Mouse (Mus musculus): ENCODE data around the gene Scd2. TPM values are rescaled to one million over a fixed set of nuclear protein-coding genes. Genes with fewer than 3 reads are reported as not detected.
A peak's percentile ranks its signal among the peaks of the same experiment; 100 is the strongest.
"Not testable (repeated sequence)": the region's sequence is repeated elsewhere in the genome, so short reads cannot be mapped to it uniquely, and the experiment has no call there.

Scd2 gene
- polyA plus RNA-seq, 1 experiment from 2014 or later = 35.6 TPM

DNA sequence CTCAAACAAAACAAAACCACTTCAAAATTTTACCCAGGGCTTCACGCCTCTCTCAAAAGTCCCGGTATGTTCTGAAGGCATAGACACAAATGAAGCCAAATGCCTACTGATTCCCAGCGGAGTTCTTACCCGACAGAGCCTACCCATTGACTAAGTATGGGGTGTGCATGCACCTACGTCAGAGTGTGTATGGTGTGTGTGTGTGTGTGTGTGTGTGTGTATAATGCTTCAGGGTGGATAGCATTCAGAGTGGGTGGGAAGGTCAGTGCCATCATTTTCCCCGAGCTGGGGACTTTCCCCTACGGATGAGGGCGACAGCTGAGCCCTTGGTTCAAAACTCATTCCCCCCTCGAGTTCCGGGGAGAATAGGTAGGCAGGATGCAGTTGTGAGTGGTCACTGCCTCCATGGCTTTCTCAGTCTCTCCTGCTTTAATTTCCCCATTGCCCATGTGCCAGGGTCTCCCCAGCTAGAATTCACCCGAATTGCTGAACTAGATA lies 44.6 kb upstream of the Scd2 start:
- Histone ChIP-seq H3K4me1 (replicated peaks; ENCODE audit: control insufficient read depth, insufficient read depth, low read length) (peaks cover 7% of the 10 kb centered on the region), H3K27ac (ENCODE audit: low read depth, low read length) (peak overlapping the region; percentile 88), H3K27me3 (replicated peaks; ENCODE audit: control insufficient read depth, insufficient read depth, low read length) (no peaks in the 10 kb centered on the region), H3K4me3 (ENCODE audit: low read depth, low read length) (no peak overlapping the region), H3K9ac (ENCODE audit: low read depth, low read length) (no peak overlapping the region), H3K9me3 (ENCODE audit: control insufficient read depth) (no peaks in the 10 kb centered on the region), H3K36me3 (ENCODE audit: control insufficient read depth, insufficient read depth) (no peaks in the 10 kb centered on the region; the same call in 1 of the 2 replicates), H3K4me2 (replicated peaks; ENCODE audit: low read depth) (peak overlapping the region; percentile 67)
- no peak for TF ChIP-seq CTCF (IDR thresholded peaks at IDR 0.05; ENCODE audit: low read depth)
- no peak for ATAC-seq
- 42% methylated on average over 11 of the region's 11 CpGs for WGBS

DNA sequence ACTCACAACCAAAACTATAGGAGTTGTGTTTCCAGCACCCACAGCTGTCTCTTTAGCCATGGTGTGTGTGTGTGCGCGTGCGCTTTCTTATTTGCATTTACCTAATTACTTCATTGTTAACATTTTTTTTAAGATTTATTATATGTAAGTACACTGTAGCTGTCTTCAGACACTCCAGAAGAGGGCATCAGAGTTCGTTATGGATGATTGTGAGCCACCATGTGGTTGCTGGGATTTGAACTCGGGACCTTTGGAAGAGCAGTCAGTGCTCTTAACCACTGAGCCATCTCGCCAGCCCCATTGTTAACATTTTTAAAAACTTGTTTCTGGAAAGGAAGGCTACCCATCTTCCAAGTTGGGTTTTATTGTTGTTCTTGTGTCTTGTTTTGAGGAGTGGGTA lies 42.3 kb upstream of the Scd2 start:
- not testable (repeated sequence) for H3K9me3 ChIP-seq (ENCODE audit: control insufficient read depth); ATAC-seq; H3K9ac ChIP-seq (ENCODE audit: low read depth, low read length); H3K27ac ChIP-seq (ENCODE audit: low read depth, low read length); H3K4me2 ChIP-seq (replicated peaks; ENCODE audit: low read depth); H3K4me3 ChIP-seq (ENCODE audit: low read depth, low read length); H3K36me3 ChIP-seq (ENCODE audit: control insufficient read depth, insufficient read depth); H3K4me1 ChIP-seq (replicated peaks; ENCODE audit: control insufficient read depth, insufficient read depth, low read length); H3K27me3 ChIP-seq (replicated peaks; ENCODE audit: control insufficient read depth, insufficient read depth, low read length)
- WGBS = 88% methylated on average over 6 of the region's 6 CpGs
- 0 out of 2 replicates have a peak, but pooled peaks have one; percentile 7 for TF ChIP-seq CTCF (IDR thresholded peaks at IDR 0.05; ENCODE audit: low read depth)

DNA sequence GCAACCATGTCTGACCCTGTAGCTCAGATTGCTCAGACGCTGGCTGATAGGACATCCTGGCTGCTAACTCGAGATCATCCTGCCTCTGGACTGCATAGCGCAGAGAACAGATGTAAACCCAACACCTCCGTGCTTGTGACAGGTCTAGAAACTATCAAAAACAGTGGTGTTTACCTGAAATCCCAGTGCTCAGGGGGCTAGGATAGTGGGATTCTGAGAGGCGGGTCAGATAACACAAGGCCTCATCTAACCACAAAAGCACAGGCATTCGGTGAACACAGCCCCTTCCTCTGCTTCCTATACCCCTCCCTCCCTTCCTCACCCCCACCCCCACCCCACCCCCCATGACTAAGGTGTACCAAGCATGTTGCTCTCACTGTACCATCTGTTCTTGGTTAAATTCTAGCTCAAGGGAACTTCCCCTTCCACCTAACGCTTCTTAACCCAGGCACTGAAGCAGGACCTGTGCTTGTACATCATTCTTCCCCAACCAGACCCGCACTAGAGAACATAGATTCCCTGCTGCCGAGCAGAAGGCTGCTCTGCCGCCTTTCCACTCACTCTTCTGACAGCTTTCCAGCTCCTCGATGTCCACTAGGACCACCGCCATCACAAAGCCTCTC lies 41.4 kb upstream of the Scd2 start:
- H3K27me3 ChIP-seq (replicated peaks; ENCODE audit: control insufficient read depth, insufficient read depth, low read length) = no peaks in the 10 kb centered on the region
- TF ChIP-seq CTCF (IDR thresholded peaks at IDR 0.05; ENCODE audit: low read depth) = no peak
- no peaks in the 10 kb centered on the region for H3K9me3 ChIP-seq (ENCODE audit: control insufficient read depth)
- H3K9ac ChIP-seq (ENCODE audit: low read depth, low read length) = no peak overlapping the region
- H3K4me1 ChIP-seq (replicated peaks; ENCODE audit: control insufficient read depth, insufficient read depth, low read length) = peaks cover 7% of the 10 kb centered on the region
- H3K4me2 ChIP-seq (replicated peaks; ENCODE audit: low read depth) = no peak overlapping the region
- 74% methylated on average over 12 of the region's 12 CpGs for WGBS
- no peak overlapping the region for H3K4me3 ChIP-seq (ENCODE audit: low read depth, low read length)
- no peak for ATAC-seq
- H3K36me3 ChIP-seq (ENCODE audit: control insufficient read depth, insufficient read depth) = no peaks in the 10 kb centered on the region; the same call in 1 of the 2 replicates
- no peak overlapping the region for H3K27ac ChIP-seq (ENCODE audit: low read depth, low read length)

DNA sequence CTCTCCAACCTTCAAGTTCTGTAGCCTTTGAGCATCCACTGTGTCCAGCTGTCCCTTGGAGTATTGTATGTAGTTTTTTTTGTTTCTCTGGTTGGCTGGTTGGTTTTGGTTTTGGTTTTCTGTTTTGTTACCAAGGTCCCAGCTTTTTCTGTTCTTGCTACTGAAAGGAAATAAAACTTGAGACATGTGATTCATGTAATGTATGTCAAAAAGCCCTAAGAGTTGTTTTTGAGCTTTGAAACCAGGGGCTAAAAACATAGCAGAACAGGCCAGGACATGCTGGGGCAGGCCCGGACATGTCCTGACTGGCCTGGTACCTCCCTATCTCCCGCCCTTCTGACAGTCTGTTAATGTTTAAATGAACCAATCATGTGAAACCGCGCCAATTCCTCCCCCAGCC lies 39.4 kb upstream of the Scd2 start:
- 85% methylated on average over 4 of the region's 4 CpGs for whole genome bisulfite sequencing
- H3K27ac ChIP-seq (ENCODE audit: low read depth, low read length); ATAC-seq: not testable (repeated sequence)

DNA sequence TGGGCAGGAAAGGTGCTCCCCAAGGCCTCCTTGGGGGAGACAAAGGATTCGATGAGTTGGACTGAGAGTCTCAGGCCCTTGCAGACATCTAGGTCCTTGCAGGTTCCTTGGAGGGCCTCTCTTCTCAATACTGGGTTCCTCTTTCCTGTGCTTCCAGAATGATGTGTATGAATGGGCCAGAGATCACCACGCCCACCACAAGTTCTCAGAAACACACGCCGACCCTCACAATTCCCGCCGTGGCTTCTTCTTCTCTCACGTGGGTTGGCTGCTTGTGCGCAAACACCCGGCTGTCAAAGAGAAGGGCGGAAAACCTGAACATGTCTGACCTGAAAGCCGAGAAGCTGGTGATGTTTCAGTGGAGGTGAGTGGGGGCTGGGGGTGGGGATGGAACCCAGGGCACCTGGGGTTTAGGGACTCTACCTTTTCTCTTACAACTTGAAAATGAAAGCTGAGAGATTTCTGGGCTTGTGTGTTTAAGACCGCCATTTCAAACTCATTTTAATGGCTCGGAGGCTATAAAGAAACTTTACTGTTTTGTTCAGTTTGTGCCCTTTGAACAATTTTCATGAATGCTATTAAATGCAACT lies 36.0 kb upstream of the Scd2 start:
- ATAC-seq = no peak
- Histone ChIP-seq H3K4me3 (ENCODE audit: low read depth, low read length) (no peak overlapping the region), H3K36me3 (ENCODE audit: control insufficient read depth, insufficient read depth) (no peaks in the 10 kb centered on the region; the same call in 1 of the 2 replicates), H3K4me2 (replicated peaks; ENCODE audit: low read depth) (no peak overlapping the region), H3K9me3 (ENCODE audit: control insufficient read depth) (no peaks in the 10 kb centered on the region), H3K9ac (ENCODE audit: low read depth, low read length) (no peak overlapping the region), H3K4me1 (replicated peaks; ENCODE audit: control insufficient read depth, insufficient read depth, low read length) (no peaks in the 10 kb centered on the region), H3K27ac (ENCODE audit: low read depth, low read length) (no peak overlapping the region), H3K27me3 (replicated peaks; ENCODE audit: control insufficient read depth, insufficient read depth, low read length) (no peaks in the 10 kb centered on the region)
- WGBS = 84% methylated on average over 13 of the region's 13 CpGs
- no peak for TF ChIP-seq CTCF (IDR thresholded peaks at IDR 0.05; ENCODE audit: low read depth)

More for the DNA sequence above, 39.4 kb upstream of the Scd2 start:
- H3K9ac ChIP-seq (ENCODE audit: low read depth, low read length); H3K36me3 ChIP-seq (ENCODE audit: control insufficient read depth, insufficient read depth); H3K4me2 ChIP-seq (replicated peaks; ENCODE audit: low read depth); H3K4me3 ChIP-seq (ENCODE audit: low read depth, low read length); H3K4me1 ChIP-seq (replicated peaks; ENCODE audit: control insufficient read depth, insufficient read depth, low read length); H3K9me3 ChIP-seq (ENCODE audit: control insufficient read depth); H3K27me3 ChIP-seq (replicated peaks; ENCODE audit: control insufficient read depth, insufficient read depth, low read length): not testable (repeated sequence)

DNA sequence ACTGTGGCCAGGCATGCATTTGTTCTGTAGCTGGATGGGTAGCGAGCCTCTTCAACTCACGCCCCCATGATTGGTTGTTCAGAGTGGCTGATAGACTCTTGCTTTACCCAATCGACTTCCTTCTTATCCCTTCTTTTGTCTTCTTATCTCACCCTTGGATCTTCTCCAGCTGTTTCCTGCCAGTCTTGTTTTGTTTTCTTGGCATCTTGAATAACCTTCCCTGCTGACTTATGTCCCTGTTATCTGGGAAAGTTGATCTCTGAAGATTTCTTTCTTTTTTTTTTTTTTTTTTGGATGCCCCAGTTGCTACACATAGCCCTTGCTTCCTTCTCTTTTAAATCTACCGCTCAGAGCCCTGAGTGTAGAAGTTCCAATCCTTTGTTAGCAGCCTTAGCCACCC lies 34.0 kb upstream of the Scd2 start:
- Histone ChIP-seq H3K36me3 (ENCODE audit: control insufficient read depth, insufficient read depth) (no peaks in the 10 kb centered on the region), H3K9me3 (ENCODE audit: control insufficient read depth) (no peaks in the 10 kb centered on the region), H3K27me3 (replicated peaks; ENCODE audit: control insufficient read depth, insufficient read depth, low read length) (no peaks in the 10 kb centered on the region), H3K4me3 (ENCODE audit: low read depth, low read length) (no peak overlapping the region), H3K4me2 (replicated peaks; ENCODE audit: low read depth) (no peak overlapping the region), H3K27ac (ENCODE audit: low read depth, low read length) (no peak overlapping the region), H3K9ac (ENCODE audit: low read depth, low read length) (no peak overlapping the region), H3K4me1 (replicated peaks; ENCODE audit: control insufficient read depth, insufficient read depth, low read length) (no peaks in the 10 kb centered on the region)
- 78% methylated on average over 4 of the region's 4 CpGs for WGBS
- no peak for TF ChIP-seq CTCF (IDR thresholded peaks at IDR 0.05; ENCODE audit: low read depth)
- ATAC-seq = no peak

Data from intestine, postnatal 0 days (tissue).